Mouse (Mus musculus): ENCODE results near the gene Msx1. TPM values are rescaled to one million over a fixed set of nuclear protein-coding genes. Genes with fewer than 3 reads are reported as not detected.
"Not testable (repeated sequence)": the region's sequence is repeated elsewhere in the genome, so short reads cannot be mapped to it uniquely, and the experiment has no call there.

The Msx1 gene
- polyA plus RNA-seq, 1 experiment = 0.72 TPM

DNA sequence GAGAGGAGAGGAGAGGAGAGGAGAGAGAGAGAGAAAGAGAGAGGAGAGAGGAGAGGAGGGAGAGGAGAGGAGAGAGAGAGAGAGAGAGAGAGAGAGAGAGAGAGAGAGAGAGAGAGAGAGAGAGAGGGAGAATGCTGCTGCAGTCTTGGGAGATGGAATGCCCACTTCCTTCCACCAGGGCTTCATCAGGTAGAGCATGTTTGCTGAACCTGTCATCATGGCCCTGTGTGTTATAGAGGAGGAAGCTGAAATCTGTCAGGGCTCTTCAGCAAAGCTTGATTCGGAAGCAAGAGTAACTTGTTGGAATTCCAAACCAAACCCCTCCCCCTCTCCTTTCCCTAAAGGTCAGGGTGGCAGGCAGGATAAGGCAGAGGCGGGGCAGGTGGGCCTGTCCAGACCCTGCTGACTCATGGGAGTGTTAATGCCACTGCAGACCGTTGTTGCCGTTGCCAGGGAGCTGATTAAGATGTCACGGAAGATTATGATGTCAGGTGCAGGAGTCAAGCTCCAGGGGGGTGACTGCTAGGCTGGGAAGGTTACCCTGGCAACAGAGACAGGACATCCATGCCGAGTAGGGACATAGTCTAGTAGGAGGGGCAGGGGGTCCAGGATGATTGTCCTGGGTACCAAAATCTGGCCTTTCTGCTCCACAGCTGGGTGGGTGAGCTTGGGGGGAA, 11.3 kb upstream of the Msx1 start:
- Histone ChIP-seq H3K36me3 (ENCODE audit: control insufficient read depth, insufficient read depth, low read length, poor library complexity, severe bottlenecking) (no peaks in the 10 kb centered on the region), H3K4me1 (ENCODE audit: control insufficient read depth, insufficient read depth, low read length) (no peaks in the 10 kb centered on the region), H3K27ac (ENCODE audit: insufficient read depth, low read length) (no peak overlapping the region), H3K9me3 (replicated peaks; ENCODE audit: control insufficient read depth, insufficient read depth, low read length, poor library complexity, severe bottlenecking) (no peaks in the 10 kb centered on the region), H3K27me3 (ENCODE audit: control insufficient read depth, insufficient read depth, low read length, poor library complexity, severe bottlenecking) (peaks cover 2% of the 10 kb centered on the region; the same call in 1 of the 2 replicates), H3K4me3 (ENCODE audit: low read depth, low read length) (no peak overlapping the region), H3K9ac (ENCODE audit: low read depth, poor library complexity, severe bottlenecking) (no peak overlapping the region)
- TF ChIP-seq EP300 (IDR thresholded peaks at IDR 0.05; ENCODE audit: insufficient read depth, low read depth, low read length) = no peak
- TF ChIP-seq CTCF (IDR thresholded peaks at IDR 0.05; ENCODE audit: low read depth, low read length) = no peak

DNA sequence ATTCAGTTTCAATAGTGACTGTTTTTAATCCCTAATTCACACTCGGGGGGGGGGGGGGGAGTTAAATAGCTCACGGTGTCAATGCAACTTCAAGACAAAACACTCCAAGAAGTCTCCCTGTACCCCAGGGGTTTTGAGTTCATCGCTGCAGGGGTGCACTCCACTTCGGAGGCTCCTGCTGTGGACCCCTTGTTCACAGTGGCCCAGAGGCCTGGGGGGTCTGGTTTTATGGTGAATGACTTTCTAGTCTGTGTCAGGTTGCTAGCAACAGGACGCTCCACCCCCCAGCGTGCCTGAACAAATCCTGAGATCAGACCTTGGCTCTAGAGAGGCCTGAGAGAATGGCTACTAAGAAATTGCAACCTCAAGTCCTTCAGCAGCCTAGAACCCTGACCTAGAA, 8.4 kb upstream of the Msx1 start:
- Histone ChIP-seq H3K9ac (ENCODE audit: low read depth, poor library complexity, severe bottlenecking) (no peak overlapping the region), H3K27me3 (ENCODE audit: control insufficient read depth, insufficient read depth, low read length, poor library complexity, severe bottlenecking) (peaks cover 11% of the 10 kb centered on the region), H3K4me1 (ENCODE audit: control insufficient read depth, insufficient read depth, low read length) (no peaks in the 10 kb centered on the region), H3K36me3 (ENCODE audit: control insufficient read depth, insufficient read depth, low read length, poor library complexity, severe bottlenecking) (no peaks in the 10 kb centered on the region), H3K9me3 (replicated peaks; ENCODE audit: control insufficient read depth, insufficient read depth, low read length, poor library complexity, severe bottlenecking) (no peaks in the 10 kb centered on the region), H3K27ac (ENCODE audit: insufficient read depth, low read length) (no peak overlapping the region), H3K4me3 (ENCODE audit: low read depth, low read length) (no peak overlapping the region)
- TF ChIP-seq POLR2A (IDR thresholded peaks at IDR 0.05; ENCODE audit: insufficient read depth, low read length) (no peak), EP300 (IDR thresholded peaks at IDR 0.05; ENCODE audit: insufficient read depth, low read depth, low read length) (no peak), CTCF (IDR thresholded peaks at IDR 0.05; ENCODE audit: low read depth, low read length) (no peak)

- H3K27me3 ChIP-seq (ENCODE audit: control insufficient read depth, insufficient read depth, low read length, poor library complexity, severe bottlenecking) = peaks cover 18% of the 10 kb centered on the region
- TF ChIP-seq POLR2A (IDR thresholded peaks at IDR 0.05; ENCODE audit: insufficient read depth, low read length) (no peak), EP300 (IDR thresholded peaks at IDR 0.05; ENCODE audit: insufficient read depth, low read depth, low read length) (no peak), CTCF (IDR thresholded peaks at IDR 0.05; ENCODE audit: low read depth, low read length) (no peak)
- H3K4me1 ChIP-seq (ENCODE audit: control insufficient read depth, insufficient read depth, low read length) = no peaks in the 10 kb centered on the region
Observed at GRCm38 (mm10) chr5:37832031-37832430, 7.6 kb upstream of the Msx1 start.

DNA sequence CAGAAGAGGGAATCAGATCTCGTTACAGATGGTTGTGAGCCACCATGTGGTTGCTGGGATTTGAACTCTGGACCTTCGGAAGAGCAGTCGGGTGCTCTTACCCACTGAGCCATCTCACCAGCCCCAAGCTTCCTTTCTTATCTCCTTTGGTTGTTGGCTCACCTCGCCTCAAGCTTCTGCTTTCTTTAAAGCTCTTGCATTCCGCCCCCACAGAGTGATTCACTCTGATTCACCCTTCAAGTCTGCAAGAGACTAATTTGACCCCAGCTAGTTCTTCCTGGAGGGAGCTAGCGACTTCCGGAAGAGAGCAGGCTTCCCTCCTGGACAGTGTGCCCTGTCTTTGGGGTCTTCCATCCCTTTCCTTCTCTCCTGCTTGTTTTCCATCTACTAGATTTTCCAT, 6.1 kb upstream of the Msx1 start:
- H3K9me3 ChIP-seq (replicated peaks; ENCODE audit: control insufficient read depth, insufficient read depth, low read length, poor library complexity, severe bottlenecking); H3K4me3 ChIP-seq (ENCODE audit: low read depth, low read length); H3K27ac ChIP-seq (ENCODE audit: insufficient read depth, low read length); H3K36me3 ChIP-seq (ENCODE audit: control insufficient read depth, insufficient read depth, low read length, poor library complexity, severe bottlenecking); H3K4me1 ChIP-seq (ENCODE audit: control insufficient read depth, insufficient read depth, low read length); H3K9ac ChIP-seq (ENCODE audit: low read depth, poor library complexity, severe bottlenecking): not testable (repeated sequence)
- H3K27me3 ChIP-seq (ENCODE audit: control insufficient read depth, insufficient read depth, low read length, poor library complexity, severe bottlenecking) = peaks cover 31% of the 10 kb centered on the region

More at GRCm38 (mm10) chr5:37832031-37832430, 7.6 kb upstream of the Msx1 start:
- Histone ChIP-seq H3K4me3 (ENCODE audit: low read depth, low read length) (no peak overlapping the region), H3K9ac (ENCODE audit: low read depth, poor library complexity, severe bottlenecking) (no peak overlapping the region), H3K9me3 (replicated peaks; ENCODE audit: control insufficient read depth, insufficient read depth, low read length, poor library complexity, severe bottlenecking) (no peaks in the 10 kb centered on the region), H3K36me3 (ENCODE audit: control insufficient read depth, insufficient read depth, low read length, poor library complexity, severe bottlenecking) (no peaks in the 10 kb centered on the region), H3K27ac (ENCODE audit: insufficient read depth, low read length) (no peak overlapping the region)

DNA sequence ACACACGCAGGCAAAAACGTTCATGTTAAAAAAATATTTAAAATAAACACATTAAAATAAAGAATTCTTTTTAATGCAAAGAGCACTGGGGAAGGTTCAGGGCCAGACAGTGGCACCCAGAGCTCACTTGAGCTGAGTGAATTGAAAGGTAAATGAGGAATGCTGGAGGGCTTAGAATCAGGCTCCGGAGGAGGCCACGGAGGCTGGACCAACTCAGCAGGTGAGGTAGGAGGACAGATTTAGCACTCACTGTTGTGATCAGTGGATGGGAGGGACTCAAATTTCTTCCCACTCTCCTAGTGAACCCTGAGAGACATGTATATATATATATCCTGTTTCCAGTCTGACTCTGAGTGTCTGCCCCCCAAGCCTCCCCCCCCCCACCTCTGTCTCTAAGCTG, 5.5 kb upstream of the Msx1 start:
- Histone ChIP-seq H3K9ac (ENCODE audit: low read depth, poor library complexity, severe bottlenecking) (no peak overlapping the region), H3K4me1 (ENCODE audit: control insufficient read depth, insufficient read depth, low read length) (no peaks in the 10 kb centered on the region), H3K4me3 (ENCODE audit: low read depth, low read length) (no peak overlapping the region), H3K36me3 (ENCODE audit: control insufficient read depth, insufficient read depth, low read length, poor library complexity, severe bottlenecking) (no peaks in the 10 kb centered on the region), H3K9me3 (replicated peaks; ENCODE audit: control insufficient read depth, insufficient read depth, low read length, poor library complexity, severe bottlenecking) (no peaks in the 10 kb centered on the region), H3K27ac (ENCODE audit: insufficient read depth, low read length) (no peak overlapping the region), H3K27me3 (ENCODE audit: control insufficient read depth, insufficient read depth, low read length, poor library complexity, severe bottlenecking) (peaks cover 33% of the 10 kb centered on the region)
- TF ChIP-seq EP300 (IDR thresholded peaks at IDR 0.05; ENCODE audit: insufficient read depth, low read depth, low read length) (peak; percentile 71), POLR2A (IDR thresholded peaks at IDR 0.05; ENCODE audit: insufficient read depth, low read length) (no peak)

GRCm38 (mm10) chr5:37829296-37829670, 4.9 kb upstream of the Msx1 start:
- no peak overlapping the region for H3K27ac ChIP-seq (ENCODE audit: insufficient read depth, low read length)
- H3K9ac ChIP-seq (ENCODE audit: low read depth, poor library complexity, severe bottlenecking) = no peak overlapping the region
- no peaks in the 10 kb centered on the region for H3K9me3 ChIP-seq (replicated peaks; ENCODE audit: control insufficient read depth, insufficient read depth, low read length, poor library complexity, severe bottlenecking)
- H3K27me3 ChIP-seq (ENCODE audit: control insufficient read depth, insufficient read depth, low read length, poor library complexity, severe bottlenecking) = peaks cover 33% of the 10 kb centered on the region
- no peaks in the 10 kb centered on the region for H3K4me1 ChIP-seq (ENCODE audit: control insufficient read depth, insufficient read depth, low read length)
- H3K36me3 ChIP-seq (ENCODE audit: control insufficient read depth, insufficient read depth, low read length, poor library complexity, severe bottlenecking) = no peaks in the 10 kb centered on the region
- TF ChIP-seq EP300 (IDR thresholded peaks at IDR 0.05; ENCODE audit: insufficient read depth, low read depth, low read length) = no peak
- TF ChIP-seq POLR2A (IDR thresholded peaks at IDR 0.05; ENCODE audit: insufficient read depth, low read length) = no peak
- TF ChIP-seq CTCF (IDR thresholded peaks at IDR 0.05; ENCODE audit: low read depth, low read length) = no peak
- no peak overlapping the region for H3K4me3 ChIP-seq (ENCODE audit: low read depth, low read length)
